Mouse (Mus musculus) liver, embryonic 15.5 days (tissue): Measurements from ENCODE around the gene Glcci1. TPM values are rescaled to one million over a fixed set of nuclear protein-coding genes. Genes with fewer than 3 reads are reported as not detected.

ENCODE experiments used
- ATAC-seq: fragments of 200-750 bp; cut with Nextera tagmentation; 2 replicates; pipeline ENCODE4 v1.8.0; 2017; ENCODE audit warnings: moderate number of reproducible peaks, mild to moderate bottlenecking, moderate library complexity; ENCODE audit not compliant: insufficient read depth
- H3K27ac ChIP-seq: fragments of 300-500 bp; sonication (generic); replicated peaks from 2 replicates; pipeline ENCODE4 v1.5.1; 2015; ENCODE audit warnings: mild to moderate bottlenecking, inconsistent platforms
- H3K27me3 ChIP-seq: fragments of 300-500 bp; sonication (generic); 2 replicates; pipeline ENCODE4 v1.6.1; 2015; ENCODE audit warnings: mild to moderate bottlenecking, inconsistent platforms
- H3K36me3 ChIP-seq: fragments of 300-500 bp; sonication (generic); replicated peaks from 2 replicates; pipeline ENCODE4 v1.6.1; 2015; ENCODE audit warnings: moderate library complexity, mild to moderate bottlenecking, inconsistent platforms
- H3K4me1 ChIP-seq: fragments of 300-500 bp; sonication (generic); replicated peaks from 2 replicates; pipeline ENCODE4 v1.6.1; 2015; ENCODE audit warnings: inconsistent platforms
- H3K4me2 ChIP-seq: fragments of 300-500 bp; sonication (generic); 2 replicates; pipeline ENCODE4 v1.6.1; 2015; ENCODE audit warnings: moderate library complexity, mild to moderate bottlenecking, inconsistent platforms
- H3K4me3 ChIP-seq: fragments of 300-500 bp; sonication (generic); replicated peaks from 2 replicates; pipeline ENCODE4 v1.5.1; 2015; ENCODE audit warnings: mild to moderate bottlenecking, inconsistent platforms
- H3K9ac ChIP-seq: fragments of 300-500 bp; sonication (generic); 2 replicates; pipeline ENCODE4 v1.6.1; 2015; ENCODE audit warnings: moderate library complexity, mild to moderate bottlenecking, inconsistent platforms
- H3K9me3 ChIP-seq: fragments of 300-500 bp; sonication (generic); replicated peaks from 2 replicates; pipeline ENCODE4 v1.6.1; 2016; ENCODE audit warnings: inconsistent platforms
- WGBS: fragments of 180-500 bp; shearing (Covaris S2); methylation state at CpG from one replicate; pipeline ENCODE4 v1.1.7; 2015; ENCODE audit warnings: mixed read lengths; ENCODE audit not compliant: insufficient replicate concordance; 5-methylcytosine and 5-hydroxymethylcytosine counted together
- polyA plus RNA-seq: library from polyadenylated mRNA; unstranded; fragments of >200 nt; fragmentation: Nextera tagmentation; extraction: Ambion mirVana; gene quantifications from 2 replicates; pipeline ENCODE4 v1.2.1, GENCODE M21; 2015

Glcci1 gene
- polyA plus RNA-seq = 1.1 and 1.5 TPM in 2 replicates

- ATAC-seq = peak; percentile 80
- peak within 1 kb of the TSS; percentile 97 for H3K9ac ChIP-seq
- no peaks in the 10 kb centered on the region for H3K9me3 ChIP-seq
- peaks cover 31% of the 10 kb centered on the region for H3K4me1 ChIP-seq
- H3K27me3 ChIP-seq = no peaks in the 10 kb centered on the region
- peak within 1 kb of the TSS; percentile 94 for H3K4me3 ChIP-seq
- 0 out of 2 replicates have a peak, but pooled peaks cover 3% of the 10 kb centered on the region for H3K36me3 ChIP-seq
- peak within 1 kb of the TSS; percentile 98 for H3K27ac ChIP-seq
- peak within 1 kb of the TSS; percentile 98 for H3K4me2 ChIP-seq
- WGBS = 0% methylated on average over 37 of the region's 69 CpGs
These were observed at the start of gene Glcci1 for GRCm38 (mm10) chr6:8509551-8509950. TSS of gene Glcci1 (plus strand) at chr6:8509600.

- no peaks in the 10 kb centered on the region for H3K9me3 ChIP-seq
- no peak overlapping the region for H3K4me3 ChIP-seq
- H3K9ac ChIP-seq = no peak overlapping the region
- WGBS = 86% methylated on average over 2 of the region's 2 CpGs
- ATAC-seq = no peak
- no peaks in the 10 kb centered on the region for H3K36me3 ChIP-seq
- H3K27me3 ChIP-seq = peaks cover 5% of the 10 kb centered on the region; the same call in 1 of the 2 replicates
- no peak overlapping the region for H3K27ac ChIP-seq
- H3K4me1 ChIP-seq = no peaks in the 10 kb centered on the region
- no peak overlapping the region for H3K4me2 ChIP-seq
These were observed 47.0 kb upstream of the Glcci1 start for GRCm38 (mm10) chr6:8462447-8462846.

DNA sequence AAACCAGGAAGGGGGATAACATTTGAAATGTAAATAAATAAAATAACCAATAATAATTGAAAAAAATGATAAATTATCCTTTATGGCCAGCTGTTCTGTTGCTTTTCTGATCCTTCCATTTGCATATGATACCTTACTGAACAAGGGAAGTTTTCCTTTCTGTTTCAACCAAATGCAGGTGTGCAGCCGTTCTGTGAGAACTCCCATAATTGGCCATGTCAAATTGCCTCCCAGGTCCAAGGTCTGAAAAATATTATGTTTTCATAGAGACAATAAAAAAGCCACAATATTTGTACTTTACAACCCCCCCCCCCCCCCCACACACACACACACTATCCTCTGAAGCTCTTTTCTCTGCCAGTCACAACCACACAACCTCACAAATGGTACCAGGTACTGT is 44.0 kb upstream of the Glcci1 start:
- H3K9ac ChIP-seq = no peak overlapping the region
- no peak overlapping the region for H3K4me2 ChIP-seq
- no peaks in the 10 kb centered on the region for H3K36me3 ChIP-seq
- no peaks in the 10 kb centered on the region for H3K9me3 ChIP-seq
- no peak overlapping the region for H3K27ac ChIP-seq
- H3K27me3 ChIP-seq = peaks cover 5% of the 10 kb centered on the region; the same call in 1 of the 2 replicates
- no peaks in the 10 kb centered on the region for H3K4me1 ChIP-seq
- no peak for ATAC-seq
- WGBS = 66% methylated on average over 1 of the region's 1 CpGs
- no peak overlapping the region for H3K4me3 ChIP-seq

DNA sequence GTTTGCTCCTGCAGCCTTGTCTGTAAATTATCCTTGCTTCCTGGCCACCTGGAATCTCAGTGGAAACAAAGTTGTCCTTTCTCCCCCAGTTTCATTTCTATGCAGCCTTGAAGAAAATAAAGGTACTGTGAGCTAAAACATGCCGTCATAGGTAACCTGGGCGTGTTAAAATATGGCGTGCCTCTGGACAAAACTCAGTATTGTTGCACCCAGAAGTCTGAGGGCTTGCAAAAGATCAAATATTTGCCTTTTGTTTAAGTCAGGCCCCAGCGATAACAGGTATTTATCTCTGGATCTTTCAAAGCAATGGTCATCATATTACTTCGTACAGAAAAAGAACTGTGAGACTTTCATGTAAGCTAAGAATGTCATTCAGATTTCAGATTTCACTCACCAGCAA is 43.4 kb upstream of the Glcci1 start:
- 69% methylated on average over 5 of the region's 5 CpGs for WGBS
- H3K4me1 ChIP-seq = no peaks in the 10 kb centered on the region
- ATAC-seq = no peak
- no peak overlapping the region for H3K27ac ChIP-seq
- H3K4me3 ChIP-seq = no peak overlapping the region
- no peak overlapping the region for H3K4me2 ChIP-seq
- H3K27me3 ChIP-seq = peaks cover 5% of the 10 kb centered on the region; the same call in 1 of the 2 replicates
- no peaks in the 10 kb centered on the region for H3K9me3 ChIP-seq
- no peak overlapping the region for H3K9ac ChIP-seq
- no peaks in the 10 kb centered on the region for H3K36me3 ChIP-seq

DNA sequence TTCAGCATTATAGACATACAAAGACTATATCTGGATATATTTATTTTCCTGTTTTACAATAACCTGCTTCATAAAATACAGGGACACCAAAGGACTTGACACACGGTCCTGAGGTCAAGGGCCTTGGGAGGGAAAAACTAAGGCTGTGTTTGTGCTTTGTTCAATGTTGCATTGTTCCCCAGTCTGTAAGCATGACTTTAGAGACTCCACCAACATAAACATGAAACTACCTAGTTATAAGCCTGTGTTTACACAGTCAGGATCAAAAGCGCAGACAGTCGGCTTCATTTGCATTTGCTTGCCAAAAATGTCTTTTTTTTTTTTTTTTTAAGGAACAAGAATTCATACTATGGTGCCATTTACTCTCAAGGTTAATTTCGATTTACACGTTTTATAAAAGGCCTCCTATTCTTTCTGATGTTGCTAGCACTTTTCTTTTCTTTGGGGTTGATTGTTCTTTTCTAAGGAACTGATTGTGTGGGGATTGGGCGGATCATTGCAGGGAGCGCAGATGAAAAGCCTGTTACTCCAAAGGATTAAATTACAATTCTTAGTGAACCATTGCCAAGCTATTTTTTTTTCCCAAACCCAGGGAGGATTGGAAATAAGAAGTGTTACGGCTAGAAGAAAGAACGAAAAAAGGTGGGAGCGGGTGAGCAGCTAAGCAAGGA is 41.6 kb upstream of the Glcci1 start:
- Histone ChIP-seq H3K4me2 (no peak overlapping the region), H3K27me3 (peaks cover 5% of the 10 kb centered on the region; the same call in 1 of the 2 replicates), H3K36me3 (no peaks in the 10 kb centered on the region), H3K4me1 (0 out of 2 replicates have a peak, but pooled peaks cover 3% of the 10 kb centered on the region), H3K9ac (no peak overlapping the region), H3K27ac (no peak overlapping the region), H3K9me3 (no peaks in the 10 kb centered on the region), H3K4me3 (no peak overlapping the region)
- ATAC-seq = no peak
- 67% methylated on average over 10 of the region's 10 CpGs for WGBS

- H3K4me1 ChIP-seq = peaks cover 6% of the 10 kb centered on the region; the same call in 1 of the 2 replicates
- H3K4me3 ChIP-seq = no peak overlapping the region
- H3K4me2 ChIP-seq = no peak overlapping the region
- 79% methylated on average over 3 of the region's 3 CpGs for WGBS
- no peaks in the 10 kb centered on the region for H3K9me3 ChIP-seq
- H3K27me3 ChIP-seq = peaks cover 5% of the 10 kb centered on the region; the same call in 1 of the 2 replicates
- no peaks in the 10 kb centered on the region for H3K36me3 ChIP-seq
- ATAC-seq = no peak
- H3K27ac ChIP-seq = no peak overlapping the region
- H3K9ac ChIP-seq = no peak overlapping the region
These were observed 39.5 kb upstream of the Glcci1 start for GRCm38 (mm10) chr6:8469918-8470317.

GRCm38 (mm10) chr6:8472125-8472524 is 37.3 kb upstream of the Glcci1 start:
- ATAC-seq = no peak
- H3K4me2 ChIP-seq = no peak overlapping the region
- H3K4me1 ChIP-seq = peaks cover 6% of the 10 kb centered on the region; the same call in 1 of the 2 replicates
- H3K36me3 ChIP-seq = no peaks in the 10 kb centered on the region
- H3K27ac ChIP-seq = no peak overlapping the region
- H3K9ac ChIP-seq = no peak overlapping the region
- H3K9me3 ChIP-seq = no peaks in the 10 kb centered on the region
- H3K4me3 ChIP-seq = no peak overlapping the region
- WGBS = 67% methylated on average over 3 of the region's 3 CpGs
- H3K27me3 ChIP-seq = peaks cover under 1% of the 10 kb centered on the region; the same call in 1 of the 2 replicates

DNA sequence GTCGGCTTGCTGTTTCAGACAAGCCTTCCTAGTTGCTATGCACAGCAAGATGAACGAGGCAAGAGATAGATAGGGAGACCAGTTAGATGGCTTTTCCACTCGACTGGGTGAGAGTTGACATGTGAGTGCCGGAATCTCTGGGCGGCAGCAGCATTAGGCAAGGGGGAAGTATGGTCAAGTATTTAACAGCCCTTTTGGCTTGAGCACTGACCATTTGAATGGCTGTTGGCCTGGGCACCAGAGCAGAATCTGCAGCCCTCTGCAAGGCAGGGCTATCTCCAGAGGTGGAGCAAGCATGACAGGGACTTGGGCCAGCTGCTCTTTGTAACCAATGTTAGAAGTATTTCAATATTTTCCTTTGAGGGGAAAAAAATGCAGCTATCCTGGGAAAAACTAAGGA is 36.5 kb upstream of the Glcci1 start:
- Histone ChIP-seq H3K36me3 (no peaks in the 10 kb centered on the region), H3K27me3 (no peaks in the 10 kb centered on the region), H3K4me3 (no peak overlapping the region), H3K4me1 (peaks cover 6% of the 10 kb centered on the region; the same call in 1 of the 2 replicates), H3K9ac (no peak overlapping the region), H3K27ac (no peak overlapping the region), H3K9me3 (no peaks in the 10 kb centered on the region), H3K4me2 (no peak overlapping the region)
- 31% methylated on average over 5 of the region's 5 CpGs for WGBS
- no peak for ATAC-seq

DNA sequence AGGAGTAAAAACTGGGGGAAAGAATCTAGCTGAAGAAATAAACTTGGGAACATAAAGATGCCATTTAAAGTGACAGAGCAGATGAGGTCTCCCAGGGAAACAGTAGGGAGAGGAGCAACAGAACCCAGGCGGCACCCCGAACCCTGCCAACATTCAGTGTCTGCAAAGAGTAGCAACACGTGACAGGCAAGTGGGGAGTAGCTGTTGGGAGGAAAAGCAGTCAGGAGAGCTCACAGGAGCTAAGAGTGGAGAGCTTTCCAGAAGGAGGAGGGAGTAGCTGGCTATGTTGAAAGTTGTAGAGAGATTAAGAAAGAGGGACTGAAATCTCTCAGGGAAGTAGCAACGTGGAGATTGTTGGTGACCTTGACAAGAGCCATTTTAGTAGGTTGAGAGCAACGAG is 35.9 kb upstream of the Glcci1 start:
- H3K4me3 ChIP-seq = no peak overlapping the region
- 56% methylated on average over 5 of the region's 5 CpGs for WGBS
- peaks cover 6% of the 10 kb centered on the region; the same call in 1 of the 2 replicates for H3K4me1 ChIP-seq
- no peaks in the 10 kb centered on the region for H3K9me3 ChIP-seq
- H3K36me3 ChIP-seq = no peaks in the 10 kb centered on the region
- no peak overlapping the region for H3K9ac ChIP-seq
- no peak overlapping the region for H3K4me2 ChIP-seq
- ATAC-seq = no peak
- H3K27me3 ChIP-seq = no peaks in the 10 kb centered on the region
- no peak overlapping the region for H3K27ac ChIP-seq

DNA sequence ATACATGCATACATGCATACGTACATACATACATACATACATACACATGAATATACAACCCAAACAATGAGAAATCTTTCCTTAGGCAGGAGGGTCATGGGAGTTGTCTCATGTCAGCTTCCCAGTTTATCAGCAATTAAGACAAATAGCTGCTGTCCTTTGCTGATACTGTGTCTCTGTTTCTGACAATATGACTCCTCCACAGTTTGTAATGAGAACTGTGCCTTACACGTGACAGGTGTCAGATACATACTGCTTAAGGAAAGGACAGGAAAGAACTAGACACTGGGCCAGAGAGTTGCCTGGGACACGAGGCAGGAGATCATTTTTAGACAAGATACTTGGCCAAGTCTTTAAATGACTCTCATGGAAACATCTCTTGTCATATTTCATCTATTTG is 35.1 kb upstream of the Glcci1 start:
- 46% methylated on average over 3 of the region's 3 CpGs for WGBS
- peak; percentile 31; the same call in 1 of the 2 replicates for ATAC-seq
- no peaks in the 10 kb centered on the region for H3K9me3 ChIP-seq

DNA sequence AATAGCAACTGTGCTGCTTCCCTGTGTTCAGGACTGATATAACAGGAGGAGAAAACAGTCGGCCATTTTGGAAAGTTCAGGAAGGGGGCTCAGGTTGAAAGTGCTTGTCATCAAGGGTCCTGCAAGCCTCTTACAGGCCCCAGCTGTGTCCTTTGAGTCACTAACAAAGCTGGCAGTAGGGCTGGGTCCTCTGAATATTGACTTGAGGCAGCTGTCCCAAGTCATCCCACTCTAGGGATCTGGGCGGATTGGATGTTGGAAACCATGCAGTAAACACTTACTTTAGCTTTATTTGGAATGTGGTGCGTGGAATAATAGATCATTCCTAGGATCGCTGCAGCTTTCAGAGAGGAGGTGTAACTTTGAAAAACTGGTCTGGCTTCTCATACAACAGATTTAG is 34.6 kb upstream of the Glcci1 start:
- WGBS = 62% methylated on average over 4 of the region's 4 CpGs
- Histone ChIP-seq H3K9ac (no peak overlapping the region), H3K4me3 (no peak overlapping the region), H3K4me1 (peaks cover 6% of the 10 kb centered on the region; the same call in 1 of the 2 replicates), H3K9me3 (no peaks in the 10 kb centered on the region), H3K4me2 (no peak overlapping the region), H3K36me3 (no peaks in the 10 kb centered on the region), H3K27ac (no peak overlapping the region), H3K27me3 (no peaks in the 10 kb centered on the region)
- no peak for ATAC-seq

More for the DNA sequence above, 35.1 kb upstream of the Glcci1 start:
- peaks cover 6% of the 10 kb centered on the region; the same call in 1 of the 2 replicates for H3K4me1 ChIP-seq
- no peaks in the 10 kb centered on the region for H3K27me3 ChIP-seq
- no peak overlapping the region for H3K4me3 ChIP-seq
- no peak overlapping the region for H3K27ac ChIP-seq
- no peak overlapping the region for H3K4me2 ChIP-seq
- H3K9ac ChIP-seq = no peak overlapping the region
- H3K36me3 ChIP-seq = no peaks in the 10 kb centered on the region
